Mouse (Mus musculus) cortical plate, adult 2 months (tissue): ENCODE results near the gene Slc25a23.

Source experiments
- CTCF ChIP-seq: fragments of 200-500 bp; IDR thresholded peaks from 2 replicates; pipeline ENCODE4 v1.5.1; 2011; ENCODE audit warnings: mild to moderate bottlenecking, control low read depth, low read length; ENCODE audit not compliant: insufficient read depth; ENCODE audit errors: extremely low read depth
- POLR2A ChIP-seq: fragments of 200-500 bp; IDR thresholded peaks from 2 replicates; pipeline ENCODE4 v1.6.1; 2011; ENCODE audit warnings: mild to moderate bottlenecking, low read length, control low read depth; ENCODE audit not compliant: insufficient read depth; ENCODE audit errors: extremely low read depth

- TF ChIP-seq POLR2A, result no peak
- TF ChIP-seq CTCF, result no peak
These were observed 47.4 kb upstream of the Slc25a23 start for GRCm38 (mm10) chr17:57107064-57107463.
